Mouse (Mus musculus) thymus, postnatal 10 days (tissue): ENCODE data around the gene Psmb7.

ENCODE experiments used
- DNase-seq, 2 experiments: peaks; one replicate each; pipeline ENCODE4 v3.0.0; 2021; ENCODE audit warnings: low spot score in 2 of 2

Psmb7 gene

DNA sequence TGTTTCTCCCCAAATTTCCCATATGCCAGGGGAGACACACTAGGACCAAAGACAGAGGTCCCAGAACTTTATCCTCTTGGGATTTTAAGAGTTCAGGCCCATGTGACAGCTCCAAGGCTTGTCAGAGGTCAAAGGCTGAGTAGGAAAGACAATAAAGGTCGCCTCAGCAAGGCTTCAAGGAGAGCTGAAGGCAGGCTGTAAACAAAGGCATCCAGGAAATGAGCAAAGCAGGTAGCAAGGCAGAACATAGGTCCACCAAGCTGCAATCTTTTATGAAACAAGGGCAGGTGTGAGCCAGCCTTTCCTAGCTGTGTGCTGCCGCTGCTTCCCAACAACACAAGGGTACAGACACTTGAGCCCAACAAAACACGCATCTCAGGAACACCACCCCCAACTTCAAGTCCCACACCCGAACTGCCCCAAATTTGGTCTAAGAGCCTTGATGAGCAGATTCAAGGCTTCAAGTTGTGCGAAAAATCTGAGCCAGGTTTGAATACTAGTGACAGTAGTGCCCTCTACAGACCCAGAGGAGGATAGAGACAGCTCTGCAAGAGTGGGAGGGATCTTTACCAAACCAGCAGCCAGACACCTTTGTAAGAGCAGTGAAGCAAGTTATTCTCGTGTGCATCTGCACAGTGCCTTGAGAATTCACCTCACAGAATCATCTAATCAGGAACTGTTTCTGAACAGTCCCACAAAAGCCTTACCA is 52.0 kb downstream of the Psmb7 start:
- no peak for DNase-seq

DNA sequence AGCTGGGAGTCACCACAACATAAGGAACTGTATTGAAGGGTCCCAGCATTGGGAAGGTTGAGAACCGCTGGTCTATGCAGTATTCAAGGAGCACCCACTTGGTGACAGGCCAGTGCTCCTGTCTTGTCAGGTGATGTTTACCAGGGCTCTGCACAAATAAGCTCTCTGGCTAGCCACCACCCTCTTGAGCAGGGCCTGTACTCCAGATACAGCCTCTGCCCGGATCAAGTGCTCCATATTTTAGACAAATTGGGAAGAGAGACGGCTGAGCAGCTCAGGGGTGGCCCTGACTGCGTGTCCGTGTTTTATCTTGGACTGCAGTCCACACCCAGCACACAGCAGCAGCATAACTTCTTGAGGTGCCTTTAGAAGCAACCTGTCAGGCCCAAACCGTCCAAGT is 57.2 kb downstream of the Psmb7 start:
- no peak for DNase-seq

DNA sequence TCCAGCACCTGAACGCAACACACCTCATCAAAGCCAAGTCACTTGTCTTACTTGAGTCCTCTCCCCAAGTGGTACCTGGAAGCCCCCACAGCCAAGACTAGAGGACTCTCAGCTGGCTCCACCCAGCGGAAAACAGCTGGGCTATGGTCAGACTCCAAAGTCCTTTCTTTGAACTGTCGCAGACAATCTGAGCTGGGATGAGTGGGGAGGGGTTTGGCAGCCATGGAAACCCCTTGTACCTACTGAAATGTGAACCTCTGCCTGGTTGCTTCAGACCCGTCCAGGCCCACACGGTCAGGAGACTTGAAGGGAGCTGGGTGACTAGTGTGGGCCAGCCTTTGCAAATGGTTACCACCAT is 58.5 kb downstream of the Psmb7 start:
- no peak for DNase-seq

DNA sequence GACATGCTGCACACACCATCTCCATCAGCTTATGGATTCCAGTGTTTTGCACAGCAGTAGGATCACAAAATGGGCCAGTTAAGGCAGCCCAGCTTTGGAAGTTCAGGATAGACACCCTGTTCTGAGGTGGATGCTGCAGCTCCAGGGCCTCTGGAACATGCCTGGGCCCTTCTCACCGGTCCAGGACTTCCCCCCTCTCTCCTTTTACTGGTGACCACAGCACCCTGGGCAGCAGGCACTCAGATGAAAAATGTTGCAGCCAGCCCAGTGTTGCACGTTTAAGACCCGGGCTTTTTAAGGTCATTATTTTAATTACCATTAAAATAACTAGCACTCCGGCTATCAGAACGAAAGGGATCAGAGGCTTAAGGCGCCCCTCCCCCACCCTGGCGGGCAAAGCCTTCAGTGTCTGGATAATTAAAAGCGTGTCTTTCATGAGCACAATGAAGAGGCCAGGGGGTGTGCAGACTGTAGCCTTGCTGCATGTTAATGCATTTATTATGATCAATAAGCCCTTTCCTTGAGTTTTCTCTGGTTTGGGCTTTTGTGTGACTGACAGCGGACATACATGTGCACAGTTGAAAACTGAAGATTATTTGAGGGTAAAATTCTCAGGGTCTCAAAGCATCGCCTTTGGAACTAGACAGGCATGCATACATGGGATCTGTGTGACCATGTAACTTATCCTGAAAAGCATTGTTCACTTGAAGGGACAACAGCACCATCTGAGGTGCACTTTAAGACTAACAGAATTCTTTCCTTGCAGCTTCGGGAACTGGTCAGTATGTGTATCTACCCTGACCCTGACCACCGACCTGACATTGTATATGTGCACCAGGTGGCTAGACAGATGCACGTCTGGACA is 59.1 kb downstream of the Psmb7 start:
- DNase-seq, result no peak

DNA sequence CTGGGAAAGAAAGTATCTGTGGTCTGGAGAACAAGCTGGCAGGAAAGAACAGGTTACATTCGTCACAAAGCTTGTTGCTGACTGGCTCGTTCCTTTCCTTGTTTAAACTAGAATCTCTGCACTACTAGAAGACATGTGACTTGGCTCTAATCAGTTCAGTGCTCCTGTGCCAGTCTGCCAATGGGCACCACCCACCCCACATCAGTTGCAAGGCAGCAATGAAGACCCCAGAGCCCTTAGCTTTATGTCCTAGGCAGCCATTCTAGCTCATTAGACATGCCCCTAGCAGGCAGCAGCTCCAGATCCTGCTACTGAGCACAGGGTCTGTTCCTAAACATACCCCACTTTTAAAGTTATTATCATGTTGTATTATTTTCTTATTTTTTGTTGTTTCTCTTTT is 59.9 kb downstream of the Psmb7 start:
- no peak for DNase-seq

DNA sequence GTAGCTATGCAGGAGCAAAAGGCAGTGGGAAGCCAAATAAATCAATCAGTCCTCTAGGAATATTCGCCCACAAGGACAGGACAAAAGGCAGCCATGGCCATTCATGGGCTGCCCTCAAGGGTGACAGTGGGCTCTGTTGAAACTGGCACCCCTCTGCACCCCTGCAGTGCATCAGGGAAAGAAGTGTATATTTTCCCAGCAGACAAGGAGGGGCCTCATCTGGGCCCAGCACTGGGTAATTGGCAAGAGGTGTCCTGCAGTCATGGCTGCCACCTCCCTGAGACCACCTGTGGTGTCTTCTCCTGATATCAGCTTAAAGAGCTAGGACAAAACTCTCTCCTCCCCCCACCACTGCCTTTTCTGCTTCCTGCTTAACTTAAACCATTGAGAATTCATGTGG is 64.4 kb downstream of the Psmb7 start:
- DNase-seq, result no peak

DNA sequence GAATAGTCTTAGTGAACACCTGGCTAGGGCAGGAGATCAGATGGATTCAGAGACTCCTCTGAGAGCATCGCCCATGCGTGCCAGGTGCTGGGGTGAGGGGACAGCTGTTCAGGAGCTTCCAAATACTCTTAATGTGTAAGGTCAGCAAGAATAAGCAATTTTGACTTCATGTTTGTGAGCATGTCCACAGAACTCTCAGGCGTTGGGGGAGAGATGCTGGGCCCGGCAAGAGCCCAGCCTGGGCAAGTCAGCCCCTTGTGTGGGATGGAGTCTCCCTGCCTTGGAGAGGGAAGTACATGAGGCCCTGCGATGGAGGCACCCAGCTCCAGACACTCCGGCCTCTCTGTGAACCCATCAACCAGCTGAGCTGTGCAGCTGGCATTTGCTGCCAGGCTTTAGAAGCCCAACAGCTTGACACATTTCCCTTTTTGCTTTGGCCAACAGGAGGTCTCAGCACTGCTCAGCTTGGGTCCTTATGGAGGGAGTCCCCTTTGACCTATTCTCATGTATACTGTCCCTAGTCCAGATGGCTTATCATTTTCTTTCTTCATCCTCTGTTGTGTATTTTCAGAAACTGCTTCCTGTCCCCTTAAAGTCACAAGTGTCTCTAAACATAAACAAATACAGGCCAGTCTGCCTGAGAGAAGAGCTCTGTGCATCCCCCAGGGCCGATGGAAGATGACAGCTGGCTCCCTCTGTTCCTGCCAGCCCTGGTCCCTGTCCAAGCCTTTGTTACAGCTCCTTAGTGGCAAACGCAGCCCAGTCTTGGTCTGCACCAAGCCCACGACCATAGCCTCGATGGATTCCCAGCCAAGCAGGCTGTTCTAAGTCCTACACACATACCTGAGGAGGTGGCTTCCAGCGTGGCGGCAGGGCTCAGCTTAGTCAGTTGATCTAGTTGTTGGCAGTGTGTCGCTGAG is 65.0 kb downstream of the Psmb7 start:
- no peak for DNase-seq

DNA sequence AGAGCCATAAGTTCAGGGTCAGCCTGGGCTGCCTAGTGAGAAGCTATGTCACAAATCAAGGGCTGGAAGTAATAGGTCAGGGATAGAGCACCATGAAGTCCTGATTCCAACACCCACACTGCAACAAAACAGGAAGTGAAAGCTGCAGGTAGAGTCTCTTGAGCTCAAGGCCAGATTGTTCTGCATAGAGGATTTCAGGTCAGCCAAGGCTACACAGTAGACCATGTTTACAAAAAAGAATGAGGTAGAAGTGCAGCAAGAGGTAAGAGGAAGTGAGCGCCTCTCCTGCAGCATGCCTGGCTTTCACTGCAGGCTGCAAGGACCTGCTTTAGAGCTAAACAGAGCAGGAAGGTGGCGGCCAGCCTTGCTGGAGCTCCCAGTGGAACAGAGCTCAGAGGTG is 69.2 kb downstream of the Psmb7 start:
- DNase-seq, result no peak

DNA sequence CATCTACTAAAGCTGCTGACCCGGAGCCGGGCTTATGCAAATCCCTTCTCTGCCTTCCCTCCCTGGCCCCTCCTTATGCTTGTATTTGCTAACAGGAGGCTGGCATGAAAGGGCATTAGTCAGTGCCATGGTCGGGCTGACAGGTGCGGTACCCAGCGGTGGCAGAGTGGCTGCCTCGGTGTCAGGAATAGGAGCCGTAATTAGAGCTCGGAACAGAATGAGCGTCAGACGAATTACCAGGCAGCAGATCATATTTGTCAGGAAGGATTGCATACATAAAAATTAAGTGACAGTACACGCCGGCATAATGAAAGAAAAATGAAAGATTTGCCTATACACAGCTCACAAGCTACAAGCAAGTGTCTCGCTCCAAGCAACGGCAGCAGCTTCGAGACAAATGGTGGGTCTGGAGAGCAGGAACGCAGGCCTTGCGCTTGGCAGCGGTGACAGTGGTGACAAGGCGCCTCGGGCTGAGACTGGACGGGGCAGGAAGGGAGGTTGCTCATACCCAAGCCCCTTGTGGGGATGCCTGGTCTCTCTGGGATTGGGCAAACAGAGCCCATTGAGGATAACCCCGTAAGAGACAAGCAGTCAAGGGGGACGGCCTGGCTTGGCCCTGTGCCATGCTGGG is 71.8 kb downstream of the Psmb7 start:
- DNase-seq, result no peak

DNA sequence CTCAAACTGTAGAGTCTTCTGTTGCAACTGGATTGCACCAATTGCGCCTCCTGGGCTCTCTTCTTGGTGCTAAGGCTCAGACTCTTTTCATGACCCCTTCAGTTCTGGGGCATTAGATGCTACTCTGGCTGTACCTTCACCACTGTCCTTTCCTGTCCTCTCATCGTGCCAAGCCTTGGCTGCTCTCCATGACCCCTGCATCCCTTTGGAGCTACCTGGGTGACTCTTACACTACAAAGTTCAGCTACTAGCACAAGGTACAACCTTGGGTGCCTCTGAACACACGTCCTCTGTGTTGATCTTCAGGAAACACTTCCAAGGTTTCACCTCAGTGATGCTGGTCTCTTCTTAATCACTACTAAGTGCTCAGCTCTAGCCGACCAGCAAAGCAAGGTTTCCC is 81.3 kb downstream of the Psmb7 start:
- DNase-seq, result no peak

DNA sequence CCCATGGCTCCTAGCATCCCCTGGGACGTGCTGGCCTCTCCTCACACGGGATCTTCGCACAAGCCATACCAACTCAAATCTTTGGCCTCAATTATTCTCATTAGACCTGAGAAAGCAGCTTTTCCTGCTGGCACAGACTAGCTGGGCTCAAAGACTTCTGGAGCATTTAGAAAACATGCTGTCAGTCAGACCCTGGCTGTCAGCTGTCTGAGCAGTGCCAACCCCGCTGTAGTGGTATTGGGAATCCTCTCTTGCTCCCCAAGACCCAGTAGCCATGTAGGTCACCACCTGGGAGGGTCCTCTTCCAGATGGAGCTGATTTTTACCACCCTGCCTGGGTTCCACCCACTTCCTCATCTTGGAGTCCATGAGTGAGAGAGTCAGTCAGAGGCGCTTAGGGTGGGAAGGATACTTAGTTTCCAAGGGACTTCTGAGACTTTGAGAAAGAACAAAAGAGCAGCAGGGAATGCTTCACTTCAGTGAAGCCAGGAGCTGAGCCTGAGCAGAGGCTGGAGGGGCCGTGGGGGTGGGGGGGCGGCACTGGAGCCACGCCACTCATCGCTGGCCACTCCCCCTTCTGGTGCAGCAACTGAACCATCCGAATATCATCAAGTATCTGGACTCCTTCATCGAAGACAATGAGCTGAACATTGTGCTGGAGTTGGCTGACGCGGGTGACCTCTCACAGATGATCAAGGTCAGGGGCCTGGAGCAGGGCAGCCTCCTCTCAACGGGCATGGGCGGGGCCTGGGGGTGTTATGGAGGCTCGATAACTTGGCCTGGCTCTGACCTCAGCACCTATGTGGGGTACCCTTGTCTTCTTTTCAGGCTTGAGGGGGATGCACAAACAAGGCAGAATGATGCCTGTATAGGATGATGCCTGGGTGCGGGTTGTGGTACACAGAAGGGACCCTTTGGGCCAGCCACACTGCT is 83.3 kb downstream of the Psmb7 start:
- no peak for DNase-seq

DNA sequence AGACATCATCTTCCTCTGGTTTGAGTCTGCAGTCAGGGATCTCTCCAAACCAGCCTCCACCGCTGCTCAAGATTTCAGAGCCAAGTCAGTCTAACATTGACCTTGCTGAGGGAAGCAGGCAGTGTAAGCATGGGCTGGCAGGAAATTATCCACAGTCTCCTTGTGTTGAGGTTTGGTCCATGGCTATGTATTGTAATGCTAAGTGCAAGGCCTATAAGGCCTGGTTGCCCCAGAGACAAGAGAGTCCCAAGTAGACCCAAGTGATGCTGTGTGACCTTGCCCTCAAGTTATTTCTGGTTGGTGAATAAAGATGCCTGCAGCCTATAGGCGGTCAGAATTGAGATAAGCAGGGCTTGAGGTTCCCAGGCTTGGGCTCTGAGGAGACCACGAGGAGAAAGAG is 87.2 kb downstream of the Psmb7 start:
- DNase-seq, result no peak

DNA sequence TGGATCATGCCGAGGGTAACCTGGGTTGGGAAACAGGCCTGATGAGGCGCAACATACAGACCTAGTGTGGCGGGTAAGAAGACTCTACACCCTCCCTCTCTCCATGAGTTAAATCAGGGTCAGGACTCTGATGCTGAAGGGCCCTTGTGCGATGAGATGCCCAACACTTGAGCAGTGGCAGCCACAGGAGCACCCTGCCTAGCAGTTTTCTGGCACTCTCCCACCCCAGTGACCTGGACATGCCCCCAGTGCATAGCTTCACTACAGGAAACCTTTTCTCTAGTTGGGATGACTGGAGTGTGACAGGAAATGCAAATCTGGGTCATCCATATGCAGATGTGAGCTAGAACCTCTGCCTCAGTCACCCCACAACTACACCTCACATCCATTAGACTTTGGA is 88.2 kb downstream of the Psmb7 start:
- DNase-seq, result no peak

DNA sequence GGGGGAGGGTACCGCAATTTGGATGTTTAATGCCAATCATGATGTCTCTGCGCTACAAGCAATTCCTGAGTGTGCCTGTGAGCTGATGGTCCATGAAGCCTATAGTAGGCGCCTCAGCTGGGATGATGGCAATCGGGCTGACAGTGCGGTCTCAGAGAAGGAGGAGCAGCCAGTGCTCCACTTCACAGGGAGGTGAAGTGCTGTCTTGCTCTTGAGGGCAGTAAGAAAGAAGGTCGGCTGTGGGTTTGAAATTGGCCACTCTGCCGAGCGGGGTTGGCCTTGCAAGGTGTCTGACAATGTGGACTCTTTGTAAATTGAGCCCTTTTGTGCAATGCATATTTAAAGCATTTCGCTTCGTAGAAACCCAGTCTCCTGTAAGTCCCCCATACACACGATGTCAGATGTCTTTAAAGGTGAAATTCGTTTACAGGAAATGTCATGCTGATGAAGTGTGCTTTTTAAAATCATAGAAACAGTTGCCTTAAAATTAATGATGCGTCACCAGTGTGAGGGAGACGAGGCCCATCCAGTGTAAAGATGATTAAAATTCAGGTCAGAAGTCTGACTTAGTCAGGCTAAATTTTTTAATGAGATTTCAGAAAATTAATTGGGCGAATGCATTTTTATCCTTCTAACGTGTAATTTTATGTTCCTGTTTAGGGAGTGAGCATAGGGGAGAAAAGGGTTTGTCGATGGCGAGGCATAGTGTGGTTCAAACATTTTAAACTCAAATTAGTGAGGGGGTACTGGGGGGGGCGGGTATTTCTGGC is 89.5 kb downstream of the Psmb7 start:
- no peak for DNase-seq

DNA sequence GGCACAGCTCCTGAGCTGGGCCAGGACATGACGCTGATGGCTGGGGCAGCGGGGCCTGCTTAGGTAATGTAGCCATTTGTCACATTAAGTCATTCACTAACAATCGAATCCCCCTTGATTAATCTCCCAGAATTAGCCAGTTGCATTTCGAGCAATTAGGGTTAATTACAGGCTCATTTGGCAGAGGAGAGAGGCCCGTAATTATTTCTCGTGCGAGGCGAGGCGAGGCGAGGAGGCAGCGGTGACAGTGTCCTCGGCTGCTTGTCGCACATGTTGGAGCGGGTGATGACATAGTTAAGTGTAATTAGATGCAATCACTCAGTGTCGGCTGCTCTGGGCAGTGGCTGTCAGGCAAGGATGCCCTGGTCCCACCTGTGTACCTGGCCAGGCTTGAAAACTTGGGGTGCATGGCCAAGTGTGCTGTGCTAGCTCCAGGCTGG is 91.9 kb downstream of the Psmb7 start:
- DNase-seq, result no peak

DNA sequence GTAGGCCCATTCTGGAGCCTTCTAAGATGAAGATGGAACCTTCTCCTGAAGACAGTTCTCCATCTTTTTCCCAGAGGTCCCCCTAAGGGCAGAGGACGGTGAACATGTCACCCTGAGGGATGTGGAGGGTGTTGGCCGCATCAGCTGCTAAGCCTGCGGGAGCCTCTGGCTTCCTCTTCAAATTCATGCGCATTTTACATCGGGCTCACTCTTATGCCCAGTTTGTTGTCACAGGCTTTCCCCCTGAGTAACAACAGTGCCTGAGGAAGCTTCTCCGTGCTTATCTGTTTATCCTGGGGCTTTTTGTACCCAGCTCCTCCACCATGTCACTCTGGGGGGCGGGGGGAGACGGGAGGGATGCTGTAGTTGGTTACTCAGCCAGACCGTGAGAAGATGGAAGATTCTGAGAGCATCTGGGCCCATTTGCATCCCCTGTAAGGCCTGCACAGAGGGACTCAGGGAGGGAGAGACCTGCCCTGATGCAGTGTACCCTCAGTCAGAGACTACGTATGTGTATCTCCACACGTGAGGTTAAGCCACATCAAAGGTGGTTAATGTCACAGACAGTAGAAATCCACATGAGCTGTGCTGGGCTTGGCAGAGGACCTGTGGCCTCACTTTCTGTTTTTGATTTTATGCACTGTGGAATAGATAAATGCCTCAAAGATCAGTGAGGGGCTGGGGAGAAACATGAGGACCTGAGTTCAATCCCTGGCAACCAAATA is 95.9 kb downstream of the Psmb7 start:
- DNase-seq, result no peak

DNA sequence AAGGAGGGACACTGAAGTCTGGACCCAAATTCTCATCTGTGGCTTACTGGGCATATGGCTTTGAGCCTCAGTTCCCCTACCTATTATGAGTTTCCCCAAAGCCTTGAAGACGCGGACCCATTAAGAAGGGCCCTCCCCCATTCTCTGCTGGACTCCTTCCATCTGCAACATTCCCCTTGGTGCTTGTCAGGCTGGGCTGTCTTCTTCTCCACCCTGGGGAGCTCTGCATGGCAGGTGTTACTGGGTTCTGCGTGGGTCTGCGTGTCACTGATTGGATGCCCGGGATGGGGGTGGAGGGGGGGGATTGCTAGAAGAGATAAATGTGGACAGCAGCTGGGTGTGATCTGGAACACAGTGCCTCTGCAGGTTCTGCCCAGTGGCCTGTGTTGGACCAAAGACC is 97.1 kb downstream of the Psmb7 start:
- DNase-seq, result no peak

DNA sequence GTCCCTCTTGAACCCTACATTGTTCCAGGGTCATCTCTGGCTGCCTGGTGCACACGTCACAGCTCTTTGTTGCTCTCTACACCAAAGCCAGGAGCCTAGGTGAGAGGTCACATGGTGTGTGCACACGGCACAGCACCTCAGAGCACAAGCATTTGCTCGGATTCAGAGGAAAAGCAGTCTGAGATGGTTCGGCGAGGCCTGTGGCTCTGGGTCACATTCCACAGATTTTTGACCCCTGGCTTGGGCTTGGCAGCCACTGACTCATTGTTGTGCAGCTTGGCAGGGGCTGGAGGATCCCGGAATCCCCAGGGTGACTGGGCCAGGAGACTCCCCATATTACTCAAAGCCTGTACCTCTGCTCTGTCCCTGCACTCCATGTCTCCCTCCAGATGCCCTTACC is 97.7 kb downstream of the Psmb7 start:
- DNase-seq, result no peak

DNA sequence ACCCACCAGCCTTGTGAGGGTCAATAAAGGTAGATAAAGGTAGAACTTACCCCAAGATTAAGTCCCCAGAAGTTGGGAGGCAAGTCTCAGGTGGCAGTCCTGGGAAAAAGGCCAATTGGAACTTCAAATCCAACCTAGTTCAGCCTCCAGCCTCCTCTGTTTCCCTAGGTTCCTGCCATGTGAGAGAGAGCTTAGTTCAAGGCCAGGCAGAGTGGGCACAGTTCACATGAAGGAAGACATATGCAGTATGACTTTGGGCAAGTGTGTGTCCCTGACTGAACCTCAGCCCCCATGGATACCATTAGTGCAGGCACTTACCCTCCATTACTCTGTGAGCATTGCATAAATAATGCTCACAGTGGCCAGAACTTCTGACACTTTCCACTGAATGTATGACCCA is 98.2 kb downstream of the Psmb7 start:
- no peak for DNase-seq
